Mouse (Mus musculus) induced T-regulatory cell, adult 2 months (primary cell): Measurements from ENCODE around the gene Aven.
A peak's percentile ranks its signal among the peaks of the same experiment; 100 is the strongest.

ENCODE experiments used
- DNase-seq: peaks from one replicate; pipeline ENCODE4 v3.0.0-alpha.2; 2012; ENCODE audit warnings: low read depth

Aven gene

GRCm38 (mm10) chr2:112669461-112669860 lies 176.7 kb downstream of the Aven start:
- no peak for DNase-seq

GRCm38 (mm10) chr2:112676175-112676574 lies 183.4 kb downstream of the Aven start:
- no peak for DNase-seq

GRCm38 (mm10) chr2:112676721-112677120 lies 184.0 kb downstream of the Aven start:
- DNase-seq, result peak; percentile 11

- DNase-seq, result no peak
Observed at GRCm38 (mm10) chr2:112677246-112677645, 184.5 kb downstream of the Aven start.

GRCm38 (mm10) chr2:112681817-112682216 lies 189.1 kb downstream of the Aven start:
- no peak for DNase-seq
